Mouse (Mus musculus): Measurements from ENCODE around the gene Gnat1. TPM values are rescaled to one million over a fixed set of nuclear protein-coding genes. Genes with fewer than 3 reads are reported as not detected.

Gnat1 gene
- polyA plus RNA-seq (2015; fragmentation: Nextera tagmentation; extraction: Ambion mirVana), result 1.6 and 1.9 TPM in 2 replicates

DNA sequence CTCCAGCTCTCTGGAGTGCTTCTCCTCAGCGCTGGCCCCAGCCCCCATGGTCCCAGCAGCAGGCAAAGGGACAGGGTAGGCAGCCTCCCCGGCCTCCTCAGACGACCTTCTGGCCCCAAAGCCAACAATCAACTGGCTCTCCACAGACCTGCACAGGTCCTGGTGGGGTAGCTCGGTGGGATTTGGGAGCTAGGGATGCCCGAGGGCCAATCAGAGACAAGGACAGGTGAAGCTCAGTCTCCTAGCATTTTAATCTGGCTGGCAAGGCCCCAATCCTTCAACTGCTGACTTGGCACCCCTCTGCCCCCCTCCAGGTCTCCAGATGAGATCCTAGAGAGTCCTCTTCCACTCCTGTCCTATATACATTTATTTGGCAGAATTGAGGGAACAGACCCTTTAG lies at the start of gene Gnat1:
TSS of gene Gnat1 (minus strand) at position 212 of the 400 bp plus-strand sequence.
- Histone ChIP-seq H3K4me2 (replicated peaks; ENCODE audit: low read depth) (no peak within 1 kb of the TSS), H3K9me3 (ENCODE audit: control insufficient read depth) (no peaks in the 10 kb centered on the region), H3K27ac (ENCODE audit: low read depth, low read length) (no peak within 1 kb of the TSS), H3K9ac (ENCODE audit: low read depth, low read length) (no peak within 1 kb of the TSS), H3K27me3 (replicated peaks; ENCODE audit: control insufficient read depth, insufficient read depth, low read length) (peaks cover 17% of the 10 kb centered on the region), H3K4me1 (replicated peaks; ENCODE audit: control insufficient read depth, insufficient read depth, low read length) (no peaks in the 10 kb centered on the region; the same call in 1 of the 2 replicates), H3K36me3 (ENCODE audit: control insufficient read depth, insufficient read depth) (peaks cover 11% of the 10 kb centered on the region; the same call in 1 of the 2 replicates), H3K4me3 (ENCODE audit: low read depth, low read length) (no peak within 1 kb of the TSS)
- no peak for ATAC-seq
- WGBS, result 35% methylated on average over 5 of the region's 5 CpGs
- TF ChIP-seq CTCF (IDR thresholded peaks at IDR 0.05; ENCODE audit: low read depth), result no peak

DNA sequence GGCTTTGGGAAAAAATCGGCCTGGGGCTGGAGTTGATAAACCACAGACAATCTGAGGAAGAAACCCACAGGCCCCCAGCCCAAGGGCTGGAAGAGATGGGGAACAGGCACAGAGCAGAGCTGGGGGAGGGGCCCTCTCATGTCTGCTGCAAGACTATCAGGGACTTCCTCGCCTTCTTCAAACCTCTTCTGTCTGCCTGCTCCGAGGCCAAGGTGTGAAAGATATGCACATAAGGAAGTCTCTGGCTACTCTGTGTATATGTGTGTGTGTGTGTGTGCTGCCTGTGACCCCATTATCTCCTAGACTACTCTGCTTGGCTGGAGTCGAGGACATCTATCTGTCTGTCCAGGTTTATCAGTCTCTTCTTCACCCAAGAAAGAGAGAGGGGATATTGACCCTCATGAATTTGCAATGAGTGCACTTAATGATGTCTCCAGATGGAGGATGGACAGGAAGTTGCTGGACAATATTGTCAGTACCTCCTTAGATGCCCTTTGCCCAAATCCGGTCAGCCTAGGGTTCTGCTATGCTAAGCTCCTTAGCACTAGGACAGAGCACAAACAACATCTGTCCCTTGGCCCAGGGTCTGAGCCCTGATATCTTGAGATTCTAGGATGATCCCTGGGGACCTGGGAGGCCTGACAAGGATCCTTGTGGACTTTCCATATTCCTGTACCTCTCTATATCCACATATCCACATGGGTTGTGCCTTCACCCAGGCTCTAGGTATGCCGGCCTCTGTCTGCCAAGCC lies 49.6 kb upstream of the Gnat1 start:
- no peak for TF ChIP-seq CTCF (IDR thresholded peaks at IDR 0.05; ENCODE audit: low read depth)
- H3K27me3 ChIP-seq (replicated peaks; ENCODE audit: control insufficient read depth, insufficient read depth, low read length), result no peaks in the 10 kb centered on the region
- peaks cover 9% of the 10 kb centered on the region; the same call in 1 of the 2 replicates for H3K4me1 ChIP-seq (replicated peaks; ENCODE audit: control insufficient read depth, insufficient read depth, low read length)
- no peak overlapping the region for H3K4me2 ChIP-seq (replicated peaks; ENCODE audit: low read depth)
- 68% methylated on average over 6 of the region's 6 CpGs for WGBS
- H3K9ac ChIP-seq (ENCODE audit: low read depth, low read length), result no peak overlapping the region
- H3K27ac ChIP-seq (ENCODE audit: low read depth, low read length), result no peak overlapping the region
- ATAC-seq, result no peak
- H3K36me3 ChIP-seq (ENCODE audit: control insufficient read depth, insufficient read depth), result no peaks in the 10 kb centered on the region
- no peaks in the 10 kb centered on the region for H3K9me3 ChIP-seq (ENCODE audit: control insufficient read depth)
- H3K4me3 ChIP-seq (ENCODE audit: low read depth, low read length), result no peak overlapping the region

DNA sequence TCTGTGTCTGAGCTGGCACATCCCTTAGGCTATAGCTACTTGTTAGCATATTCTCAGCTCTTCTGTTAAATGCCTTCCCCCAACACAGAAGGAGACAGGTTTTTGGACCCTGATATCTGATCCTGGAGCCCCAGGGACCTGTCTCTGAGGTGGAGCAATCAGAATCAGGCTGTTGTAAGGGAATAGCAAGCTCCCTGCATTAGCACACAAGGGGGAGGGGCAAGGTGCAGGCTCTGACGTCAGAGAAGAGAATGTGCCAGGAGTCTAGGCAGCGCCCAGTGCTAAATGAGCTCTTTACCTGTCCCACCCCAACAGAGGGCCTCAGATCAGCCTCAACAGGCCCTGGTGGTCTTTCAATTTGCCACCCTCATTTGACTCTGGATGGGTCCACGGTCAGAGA lies 47.5 kb upstream of the Gnat1 start:
- no peaks in the 10 kb centered on the region for H3K27me3 ChIP-seq (replicated peaks; ENCODE audit: control insufficient read depth, insufficient read depth, low read length)
- no peak for TF ChIP-seq CTCF (IDR thresholded peaks at IDR 0.05; ENCODE audit: low read depth)
- peaks cover 11% of the 10 kb centered on the region for H3K4me1 ChIP-seq (replicated peaks; ENCODE audit: control insufficient read depth, insufficient read depth, low read length)
- no peaks in the 10 kb centered on the region for H3K9me3 ChIP-seq (ENCODE audit: control insufficient read depth)
- no peak overlapping the region for H3K4me2 ChIP-seq (replicated peaks; ENCODE audit: low read depth)
- H3K27ac ChIP-seq (ENCODE audit: low read depth, low read length), result no peak overlapping the region
- H3K4me3 ChIP-seq (ENCODE audit: low read depth, low read length), result no peak overlapping the region
- no peak for ATAC-seq
- H3K36me3 ChIP-seq (ENCODE audit: control insufficient read depth, insufficient read depth), result no peaks in the 10 kb centered on the region
- 48% methylated on average over 3 of the region's 3 CpGs for WGBS
- no peak overlapping the region for H3K9ac ChIP-seq (ENCODE audit: low read depth, low read length)

DNA sequence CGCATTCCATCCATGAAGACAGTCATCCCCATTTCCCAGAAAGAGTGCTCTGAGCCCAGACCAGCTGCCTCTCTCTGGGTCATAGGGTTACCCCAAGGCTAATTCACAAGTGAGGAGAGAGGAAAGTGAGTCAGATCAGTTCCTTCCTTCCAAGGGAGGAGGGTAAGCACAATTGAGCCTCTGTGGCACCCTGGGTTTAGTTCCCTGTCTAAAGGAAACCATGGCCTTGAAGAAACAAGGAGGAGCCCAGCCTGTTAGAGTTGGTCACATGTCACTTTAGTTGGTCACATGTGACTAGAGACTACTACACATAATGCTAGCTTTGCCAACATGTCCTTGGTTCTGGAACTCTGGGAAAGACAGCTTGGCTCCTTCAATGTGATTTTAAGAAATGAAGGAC lies 45.3 kb upstream of the Gnat1 start:
- no peak for TF ChIP-seq CTCF (IDR thresholded peaks at IDR 0.05; ENCODE audit: low read depth)
- H3K4me3 ChIP-seq (ENCODE audit: low read depth, low read length), result no peak overlapping the region
- ATAC-seq, result 0 out of 2 replicates have a peak, but pooled peaks have one; percentile 25
- H3K4me1 ChIP-seq (replicated peaks; ENCODE audit: control insufficient read depth, insufficient read depth, low read length), result peaks cover 11% of the 10 kb centered on the region
- 0 out of 2 replicates have a peak overlapping the region, but pooled peaks have one; percentile 21 for H3K27ac ChIP-seq (ENCODE audit: low read depth, low read length)
- WGBS, result 91% methylated on average over 1 of the region's 1 CpGs
- no peaks in the 10 kb centered on the region for H3K27me3 ChIP-seq (replicated peaks; ENCODE audit: control insufficient read depth, insufficient read depth, low read length)
- H3K4me2 ChIP-seq (replicated peaks; ENCODE audit: low read depth), result no peak overlapping the region
- H3K9me3 ChIP-seq (ENCODE audit: control insufficient read depth), result no peaks in the 10 kb centered on the region
- no peaks in the 10 kb centered on the region for H3K36me3 ChIP-seq (ENCODE audit: control insufficient read depth, insufficient read depth)
- no peak overlapping the region for H3K9ac ChIP-seq (ENCODE audit: low read depth, low read length)

DNA sequence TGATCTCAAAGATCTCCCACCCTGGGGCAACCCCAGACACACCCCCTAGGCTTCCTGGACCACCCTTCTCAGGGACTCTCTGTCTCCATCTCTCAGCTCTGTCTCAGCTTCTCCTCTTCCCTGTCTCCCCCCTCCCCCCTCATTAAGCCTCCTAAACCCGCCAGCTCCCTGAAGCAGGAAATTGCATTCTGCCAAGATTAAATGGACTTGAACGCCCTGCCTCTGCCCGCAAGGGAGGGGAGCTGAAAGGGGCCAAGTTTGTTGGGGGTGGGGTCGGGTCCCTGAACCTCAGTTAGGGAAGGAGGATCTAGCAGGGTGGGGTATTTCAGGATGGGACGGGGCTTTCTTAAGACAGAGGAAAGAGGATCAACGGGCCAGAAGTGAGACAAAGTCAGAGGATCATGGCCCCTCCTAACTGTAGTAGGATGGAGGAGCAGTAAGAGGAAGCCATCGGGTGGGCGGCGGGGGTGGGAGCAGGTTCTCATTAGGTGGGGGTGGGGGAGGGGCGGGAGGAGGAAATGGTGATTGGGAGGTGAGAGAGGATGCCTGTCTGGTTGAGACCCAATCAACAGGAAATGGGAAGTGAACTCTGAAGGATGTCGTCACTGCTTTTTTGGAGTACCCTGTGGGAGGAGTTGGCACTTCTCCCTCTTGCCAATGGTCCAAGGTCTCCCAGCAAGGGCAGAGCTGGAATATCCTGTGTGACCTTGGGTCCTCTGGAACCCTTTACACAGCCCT lies 44.5 kb upstream of the Gnat1 start:
- Histone ChIP-seq H3K9ac (ENCODE audit: low read depth, low read length) (no peak overlapping the region), H3K27ac (ENCODE audit: low read depth, low read length) (peak overlapping the region; percentile 41; the same call in 1 of the 2 replicates), H3K4me1 (replicated peaks; ENCODE audit: control insufficient read depth, insufficient read depth, low read length) (peaks cover 11% of the 10 kb centered on the region)

DNA sequence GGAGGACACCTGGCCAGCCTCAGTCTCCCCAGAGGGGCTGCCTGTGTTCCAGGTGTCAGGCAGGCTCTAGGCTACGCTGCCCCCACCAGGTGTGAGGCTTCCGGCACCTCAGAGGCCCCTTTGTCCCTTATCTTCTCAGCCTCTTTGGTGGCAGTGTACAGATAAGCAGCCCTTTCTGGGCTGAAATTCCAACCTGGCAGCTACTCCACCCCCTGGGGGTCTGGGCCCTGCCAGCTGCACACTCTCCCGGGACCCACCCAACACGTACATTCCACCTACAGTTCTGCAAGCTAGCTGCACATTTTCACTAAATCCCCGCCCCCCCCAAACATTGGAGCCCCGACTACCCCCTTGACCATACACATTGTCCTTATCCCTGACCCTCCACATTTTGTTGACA lies 43.8 kb upstream of the Gnat1 start:
- H3K4me1 ChIP-seq (replicated peaks; ENCODE audit: control insufficient read depth, insufficient read depth, low read length), result peaks cover 11% of the 10 kb centered on the region
- no peak overlapping the region for H3K4me3 ChIP-seq (ENCODE audit: low read depth, low read length)
- peak overlapping the region; percentile 37; the same call in 1 of the 2 replicates for H3K4me2 ChIP-seq (replicated peaks; ENCODE audit: low read depth)
- H3K27me3 ChIP-seq (replicated peaks; ENCODE audit: control insufficient read depth, insufficient read depth, low read length), result no peaks in the 10 kb centered on the region
- H3K9ac ChIP-seq (ENCODE audit: low read depth, low read length), result no peak overlapping the region
- H3K9me3 ChIP-seq (ENCODE audit: control insufficient read depth), result no peaks in the 10 kb centered on the region
- H3K36me3 ChIP-seq (ENCODE audit: control insufficient read depth, insufficient read depth), result no peaks in the 10 kb centered on the region
- TF ChIP-seq CTCF (IDR thresholded peaks at IDR 0.05; ENCODE audit: low read depth), result 0 out of 2 replicates have a peak, but pooled peaks have one; percentile 5
- ATAC-seq, result peak; percentile 21; the same call in 1 of the 2 replicates
- no peak overlapping the region for H3K27ac ChIP-seq (ENCODE audit: low read depth, low read length)
- WGBS, result 21% methylated on average over 6 of the region's 6 CpGs

More for the DNA sequence above, 44.5 kb upstream of the Gnat1 start:
- TF ChIP-seq CTCF (IDR thresholded peaks at IDR 0.05; ENCODE audit: low read depth), result no peak
- H3K4me3 ChIP-seq (ENCODE audit: low read depth, low read length), result no peak overlapping the region
- peak overlapping the region; percentile 37; the same call in 1 of the 2 replicates for H3K4me2 ChIP-seq (replicated peaks; ENCODE audit: low read depth)
- WGBS, result 4% methylated on average over 11 of the region's 11 CpGs
- no peaks in the 10 kb centered on the region for H3K36me3 ChIP-seq (ENCODE audit: control insufficient read depth, insufficient read depth)
- ATAC-seq, result no peak
- no peaks in the 10 kb centered on the region for H3K9me3 ChIP-seq (ENCODE audit: control insufficient read depth)
- H3K27me3 ChIP-seq (replicated peaks; ENCODE audit: control insufficient read depth, insufficient read depth, low read length), result no peaks in the 10 kb centered on the region
